Mouse (Mus musculus) right cerebral cortex, postnatal 10 days (tissue): ENCODE measurements at regions not wholly inside any gene's neighbourhood (a gene's known extent, or its start where the extent isn't known, plus 50 kb on each side); places are given as distances from the start of the nearest gene placed in this dataset.

Experiments
- DNase-seq, 2 experiments: peaks; one replicate each; pipeline ENCODE4 v3.0.0; 2021; ENCODE audit warnings: low spot score in 2 of 2

GRCm38 (mm10) chr10:84088799-84089778 lies 351.3 kb downstream of the Nuak1 start:
- peak; percentile 31 to 39 for DNase-seq

GRCm38 (mm10) chr10:84093919-84094318 lies 346.5 kb downstream of the Nuak1 start:
- no peak for DNase-seq

GRCm38 (mm10) chr10:84097196-84097595 lies 343.2 kb downstream of the Nuak1 start:
- DNase-seq = no peak

GRCm38 (mm10) chr10:84103985-84104384 lies 336.4 kb downstream of the Nuak1 start:
- peak; percentile 32 to 34 for DNase-seq

GRCm38 (mm10) chr10:84104556-84104955 lies 335.8 kb downstream of the Nuak1 start:
- DNase-seq = no peak

- DNase-seq = no peak
These were observed 330.6 kb downstream of the Nuak1 start for GRCm38 (mm10) chr10:84109680-84110371.

- no peak for DNase-seq
These were observed 329.9 kb downstream of the Nuak1 start for GRCm38 (mm10) chr10:84110372-84110985.

- DNase-seq = no peak
These were observed 328.9 kb downstream of the Nuak1 start for GRCm38 (mm10) chr10:84111502-84111901.

- DNase-seq = no peak
These were observed 328.5 kb downstream of the Nuak1 start for GRCm38 (mm10) chr10:84111909-84112308.

GRCm38 (mm10) chr10:84119952-84120550 lies 320.3 kb downstream of the Nuak1 start:
- DNase-seq = peak; percentile 51 to 56

- no peak for DNase-seq
These were observed 303.3 kb downstream of the Nuak1 start for GRCm38 (mm10) chr10:84137019-84137658.

- no peak for DNase-seq
These were observed 297.5 kb downstream of the Nuak1 start for GRCm38 (mm10) chr10:84142741-84143454.

- no peak for DNase-seq
These were observed 296.6 kb downstream of the Nuak1 start for GRCm38 (mm10) chr10:84143674-84144343.

GRCm38 (mm10) chr10:84144344-84144687 lies 296.1 kb downstream of the Nuak1 start:
- DNase-seq = no peak

- DNase-seq = no peak
These were observed 293.0 kb downstream of the Nuak1 start for GRCm38 (mm10) chr10:84147305-84147984.

- DNase-seq = no peak
These were observed 276.6 kb downstream of the Nuak1 start for GRCm38 (mm10) chr10:84163752-84164151.

GRCm38 (mm10) chr10:84165832-84166567 lies 274.4 kb downstream of the Nuak1 start:
- DNase-seq = no peak

- peak; percentile 67 to 74 for DNase-seq
These were observed 273.9 kb downstream of the Nuak1 start for GRCm38 (mm10) chr10:84166568-84166905.

- peak; percentile 55 to 85 for DNase-seq
These were observed 267.5 kb downstream of the Nuak1 start for GRCm38 (mm10) chr10:84172828-84173321.
